Mouse (Mus musculus) kidney, adult 2 months (tissue): Measurements from ENCODE around the gene Ildr2. TPM values are rescaled to one million over a fixed set of nuclear protein-coding genes. Genes with fewer than 3 reads are reported as not detected.

Experiments used
- DNase-seq: peaks from one replicate; pipeline ENCODE4 v3.0.0; 2021
- H3K27ac ChIP-seq: fragments of 200-500 bp; 2 replicates; pipeline ENCODE4 v1.5.1; 2012; ENCODE audit warnings: low read depth, low read length, control low read depth, inconsistent platforms; ENCODE audit not compliant: insufficient read depth
- H3K27me3 ChIP-seq: fragments of 200-500 bp; replicated peaks from 2 replicates; pipeline ENCODE4 v1.6.1; 2012; ENCODE audit warnings: mild to moderate bottlenecking, moderate library complexity, low read length, inconsistent platforms; ENCODE audit not compliant: control insufficient read depth, insufficient read depth
- H3K36me3 ChIP-seq: fragments of 200-500 bp; 2 replicates; pipeline ENCODE4 v1.6.1; 2012; ENCODE audit warnings: mild to moderate bottlenecking, moderate library complexity, low read length, inconsistent platforms; ENCODE audit not compliant: control insufficient read depth, insufficient read depth
- H3K4me1 ChIP-seq: fragments of 200-500 bp; 2 replicates; pipeline ENCODE4 v1.6.1; 2011; ENCODE audit warnings: low read length; ENCODE audit not compliant: control insufficient read depth, insufficient read depth
- H3K4me3 ChIP-seq: fragments of 200-500 bp; 2 replicates; pipeline ENCODE4 v1.5.1; 2011; ENCODE audit warnings: mild to moderate bottlenecking, low read depth, low read length, control low read depth; ENCODE audit not compliant: insufficient read depth
- CTCF ChIP-seq: fragments of 200-500 bp; conservative IDR thresholded peaks from 2 replicates; pipeline ENCODE4 v1.5.1; 2011; ENCODE audit warnings: low read depth, mild to moderate bottlenecking, control low read depth, low read length, moderate library complexity, mixed read lengths; ENCODE audit not compliant: insufficient read depth, insufficient read length
- POLR2A ChIP-seq: fragments of 200-500 bp; IDR thresholded peaks from one replicate; pipeline ENCODE4 v1.6.1; 2011; ENCODE audit warnings: low read depth, low read length, control low read depth
- WGBS: fragments of 180-500 bp; shearing (Covaris S2); methylation state at CpG from one replicate; pipeline ENCODE4 v1.1.7; 2018; 5-methylcytosine and 5-hydroxymethylcytosine counted together
- polyA plus RNA-seq: library from polyadenylated mRNA; depleted of rRNA; stranded (reverse); fragments of >200 nt; gene quantifications from 2 replicates; pipeline ENCODE4 v1.2.3, GENCODE M21; 2012

Ildr2 gene
- polyA plus RNA-seq, 1 experiment = 12.3 TPM

DNA sequence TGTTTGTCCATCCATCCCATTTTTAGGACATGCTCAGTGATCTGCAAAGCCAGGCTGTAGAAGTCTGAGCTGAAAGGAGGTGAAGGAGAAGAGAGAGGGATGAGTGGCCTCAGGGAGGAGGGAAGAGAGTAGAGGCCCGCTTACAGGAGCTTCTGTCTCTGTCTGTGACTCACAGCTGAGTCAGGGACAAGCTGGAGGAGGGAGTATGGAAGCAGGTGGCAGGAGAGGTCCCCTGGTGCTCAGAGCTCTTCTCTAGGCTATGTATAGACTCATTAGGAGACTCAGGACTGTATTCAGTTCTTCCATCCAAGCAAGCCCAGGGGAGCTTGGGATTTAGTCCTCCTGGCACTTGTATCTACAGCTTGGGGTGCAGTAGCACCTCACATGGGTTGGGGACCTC lies 59.7 kb downstream of the Ildr2 start:
- 56% methylated on average over 1 of the region's 1 CpGs for WGBS
- TF ChIP-seq CTCF (no peak), POLR2A (no peak)
- Histone ChIP-seq H3K27me3 (no peaks in the 10 kb centered on the region), H3K4me3 (no peak overlapping the region), H3K4me1 (no peaks in the 10 kb centered on the region), H3K27ac (no peak overlapping the region), H3K36me3 (no peaks in the 10 kb centered on the region)
- no peak for DNase-seq

DNA sequence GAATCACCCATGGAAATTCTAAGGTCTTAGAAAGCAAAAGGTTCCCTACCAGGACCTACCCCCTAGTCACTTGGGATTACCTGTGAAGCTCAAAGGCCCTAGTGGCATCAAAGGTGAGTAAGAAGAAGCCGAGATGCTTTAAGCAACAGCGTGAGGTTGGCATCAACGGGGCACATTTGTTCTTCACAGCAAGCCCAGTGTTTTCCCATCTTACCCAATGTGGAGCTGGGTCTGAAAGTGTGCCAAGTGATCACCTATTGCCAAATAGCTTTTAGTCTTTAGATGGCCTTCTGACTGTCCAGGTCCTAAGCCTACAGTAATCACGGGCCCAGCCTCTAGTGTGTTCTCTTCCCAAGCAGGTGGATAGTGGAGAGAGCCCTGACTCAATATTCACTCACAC lies 61.8 kb downstream of the Ildr2 start:
- no peak for DNase-seq
- H3K27me3 ChIP-seq = no peaks in the 10 kb centered on the region
- no peaks in the 10 kb centered on the region for H3K36me3 ChIP-seq
- no peaks in the 10 kb centered on the region for H3K4me1 ChIP-seq
- no peak for TF ChIP-seq CTCF
- TF ChIP-seq POLR2A = no peak
- WGBS = 88% methylated on average over 4 of the region's 4 CpGs
- H3K4me3 ChIP-seq = no peak overlapping the region
- H3K27ac ChIP-seq = no peak overlapping the region

DNA sequence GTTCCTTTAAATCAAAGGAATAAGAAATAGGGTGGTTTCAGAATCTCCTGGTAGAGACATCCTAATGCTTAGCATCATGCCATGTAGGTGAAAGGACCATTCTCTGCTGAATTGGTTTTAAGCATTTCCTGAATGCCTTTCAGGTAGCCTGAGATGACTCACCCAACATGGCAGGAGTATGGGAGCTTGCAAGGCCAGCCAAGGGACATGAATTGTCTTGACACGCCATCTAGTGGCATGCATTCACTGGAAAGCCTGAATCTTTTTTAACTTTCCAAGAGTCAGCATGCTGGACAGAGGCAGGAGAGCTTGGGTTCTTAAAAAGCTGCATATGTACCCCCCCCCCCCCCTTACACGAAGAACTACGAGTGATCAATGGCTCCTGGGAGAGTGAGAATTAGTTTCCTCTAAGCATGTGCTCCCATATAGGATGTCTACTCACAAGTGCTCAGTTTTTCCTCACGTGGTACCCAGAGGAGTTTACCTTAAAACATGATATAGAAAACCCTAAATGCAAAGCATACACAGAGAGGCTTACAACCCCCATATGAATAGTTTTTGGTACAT lies 65.3 kb downstream of the Ildr2 start:
- Histone ChIP-seq H3K4me3 (no peak overlapping the region), H3K27me3 (no peaks in the 10 kb centered on the region), H3K4me1 (no peaks in the 10 kb centered on the region), H3K36me3 (no peaks in the 10 kb centered on the region), H3K27ac (no peak overlapping the region)
- 10% methylated on average over 4 of the region's 4 CpGs for WGBS
- DNase-seq = peak; percentile 75
- TF ChIP-seq POLR2A (no peak), CTCF (peak; percentile 85)

DNA sequence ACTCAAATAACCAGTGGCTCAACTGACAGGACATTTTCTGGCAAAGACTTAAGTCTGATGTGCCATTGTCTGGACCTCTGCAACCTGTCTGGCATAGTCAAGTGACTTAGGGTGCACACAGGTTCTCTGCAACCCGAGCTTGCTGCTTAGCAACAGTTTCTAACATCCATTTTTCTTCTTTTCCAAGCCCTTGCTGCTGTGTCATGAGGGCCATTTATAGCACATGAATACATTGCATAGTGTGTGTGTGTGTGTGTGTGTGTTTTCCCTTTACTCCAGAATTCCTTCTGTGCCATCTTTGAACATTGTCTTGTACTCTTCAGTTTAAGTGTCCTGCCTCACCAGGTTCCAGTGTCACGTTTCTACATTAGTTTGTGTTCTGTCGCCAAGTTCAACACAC lies 72.5 kb downstream of the Ildr2 start:
- Histone ChIP-seq H3K27me3 (no peaks in the 10 kb centered on the region), H3K27ac (no peak overlapping the region), H3K4me1 (no peaks in the 10 kb centered on the region), H3K4me3 (no peak overlapping the region), H3K36me3 (no peaks in the 10 kb centered on the region)
- WGBS = 71% methylated on average over 3 of the region's 3 CpGs
- TF ChIP-seq CTCF = no peak
- no peak for TF ChIP-seq POLR2A
- no peak for DNase-seq

- no peak overlapping the region for H3K4me3 ChIP-seq
- WGBS = 35% methylated on average over 3 of the region's 3 CpGs
- no peak overlapping the region for H3K27ac ChIP-seq
- H3K4me1 ChIP-seq = no peaks in the 10 kb centered on the region
- TF ChIP-seq POLR2A = no peak
- no peak for TF ChIP-seq CTCF
- no peak for DNase-seq
- no peaks in the 10 kb centered on the region for H3K27me3 ChIP-seq
- no peaks in the 10 kb centered on the region for H3K36me3 ChIP-seq
Observed at GRCm38 (mm10) chr1:166330752-166331151, 76.8 kb downstream of the Ildr2 start.

- no peak for TF ChIP-seq CTCF
- TF ChIP-seq POLR2A = no peak
- Histone ChIP-seq H3K4me1 (no peaks in the 10 kb centered on the region), H3K36me3 (no peaks in the 10 kb centered on the region), H3K27me3 (no peaks in the 10 kb centered on the region), H3K27ac (no peak overlapping the region), H3K4me3 (no peak overlapping the region)
- DNase-seq = peak; percentile 3
- WGBS = 87% methylated on average over 6 of the region's 6 CpGs
Observed at GRCm38 (mm10) chr1:166339110-166339509, 85.2 kb downstream of the Ildr2 start.

DNA sequence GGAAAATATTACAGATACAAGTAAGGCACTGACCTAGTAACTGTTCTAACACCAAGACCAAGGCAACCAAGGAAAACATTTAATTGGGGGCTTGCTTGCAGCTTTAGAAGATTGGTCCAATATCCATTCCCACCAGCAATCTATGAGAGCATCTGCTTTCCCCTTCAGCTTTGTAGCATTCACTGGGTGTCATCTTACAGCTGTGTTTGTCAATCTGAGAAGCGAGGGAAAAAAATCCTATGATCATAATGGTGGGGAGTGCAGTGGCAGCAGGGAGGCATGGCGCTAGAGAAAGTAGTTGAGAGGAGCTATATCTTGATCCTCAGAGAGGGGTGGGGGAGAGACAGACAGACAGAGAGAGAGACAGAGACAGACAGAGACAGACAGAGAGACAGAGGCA lies 88.1 kb downstream of the Ildr2 start:
- 59% methylated on average over 2 of the region's 2 CpGs for WGBS
- H3K4me3 ChIP-seq = no peak overlapping the region
- DNase-seq = no peak
- H3K27me3 ChIP-seq = no peaks in the 10 kb centered on the region
- no peak overlapping the region for H3K27ac ChIP-seq
- TF ChIP-seq POLR2A (no peak), CTCF (no peak)
- H3K36me3 ChIP-seq = no peaks in the 10 kb centered on the region
- no peaks in the 10 kb centered on the region for H3K4me1 ChIP-seq
